Mouse (Mus musculus) intestine, embryonic 14.5 days (tissue): ENCODE measurements around the gene Tomm20l. TPM values are rescaled to one million over a fixed set of nuclear protein-coding genes. Genes with fewer than 3 reads are reported as not detected.

Experiments
- ATAC-seq: fragments of 200-750 bp; cut with Nextera tagmentation; replicated peaks from 2 replicates; pipeline ENCODE4 v1.8.0; 2017; ENCODE audit warnings: low read depth, moderate number of reproducible peaks, moderate TSS enrichment, moderate library complexity; ENCODE audit not compliant: low FRiP score, low TSS enrichment
- DNase-seq: peaks from one replicate; pipeline ENCODE4 v3.0.0-alpha.2; 2018; ENCODE audit warnings: low spot score
- H3K27ac ChIP-seq: fragments of 300-500 bp; sonication (generic); 2 replicates; pipeline ENCODE4 v1.5.1; 2014; ENCODE audit warnings: low read depth, mild to moderate bottlenecking, control low read depth
- H3K27me3 ChIP-seq: fragments of 300-500 bp; sonication (generic); replicated peaks from 2 replicates; pipeline ENCODE4 v1.6.1; 2014; ENCODE audit warnings: low read length, control low read depth; ENCODE audit not compliant: control insufficient read depth, insufficient read depth
- H3K36me3 ChIP-seq: fragments of 300-500 bp; sonication (generic); 2 replicates; pipeline ENCODE4 v1.6.1; 2014; ENCODE audit warnings: low read length, control low read depth; ENCODE audit not compliant: control insufficient read depth, insufficient read depth
- H3K4me1 ChIP-seq: fragments of 300-500 bp; sonication (generic); replicated peaks from 2 replicates; pipeline ENCODE4 v1.6.1; 2014; ENCODE audit warnings: low read length, control low read depth, mixed read lengths; ENCODE audit not compliant: control insufficient read depth, insufficient read depth
- H3K4me2 ChIP-seq: fragments of 300-500 bp; sonication (generic); 2 replicates; pipeline ENCODE4 v1.6.1; 2014; ENCODE audit warnings: low read length
- H3K4me3 ChIP-seq: fragments of 300-500 bp; sonication (generic); 2 replicates; pipeline ENCODE4 v1.5.1; 2014; ENCODE audit warnings: low read depth, low read length, control low read depth, mixed read lengths
- H3K9ac ChIP-seq: fragments of 300-500 bp; sonication (generic); 2 replicates; pipeline ENCODE4 v1.6.1; 2014; ENCODE audit warnings: mild to moderate bottlenecking, low read length
- H3K9me3 ChIP-seq: fragments of 300-500 bp; sonication (generic); 2 replicates; pipeline ENCODE4 v1.6.1; 2016; ENCODE audit warnings: low read length, control low read depth; ENCODE audit not compliant: control insufficient read depth
- WGBS: fragments of 180-500 bp; shearing (Covaris S2); extraction: QIAGEN DNeasy Blood & Tissue Kit; methylation state at CpG from one replicate; pipeline ENCODE4 v1.1.7; 2014; 5-methylcytosine and 5-hydroxymethylcytosine counted together
- polyA plus RNA-seq: library from polyadenylated mRNA; unstranded; fragments of >200 nt; fragmentation: Nextera tagmentation; extraction: Ambion mirVana; gene quantifications from 2 replicates; pipeline ENCODE4 v1.2.1, GENCODE M21; 2014

The Tomm20l gene
- polyA plus RNA-seq, 1 experiment from 2014 or later = not detected

GRCm38 (mm10) chr12:71113675-71114288 is 2.6 kb downstream of the Tomm20l start:
- H3K27ac ChIP-seq = no peak overlapping the region
- H3K27me3 ChIP-seq = no peaks in the 10 kb centered on the region
- no peak overlapping the region for H3K4me3 ChIP-seq
- no peaks in the 10 kb centered on the region for H3K4me1 ChIP-seq
- DNase-seq (no peak), ATAC-seq (no peak; the same call in 1 of the 2 replicates)
- H3K9me3 ChIP-seq = no peaks in the 10 kb centered on the region
- 25% methylated on average over 12 of the region's 12 CpGs for WGBS
- no peaks in the 10 kb centered on the region for H3K36me3 ChIP-seq
- no peak overlapping the region for H3K4me2 ChIP-seq
- no peak overlapping the region for H3K9ac ChIP-seq

DNA sequence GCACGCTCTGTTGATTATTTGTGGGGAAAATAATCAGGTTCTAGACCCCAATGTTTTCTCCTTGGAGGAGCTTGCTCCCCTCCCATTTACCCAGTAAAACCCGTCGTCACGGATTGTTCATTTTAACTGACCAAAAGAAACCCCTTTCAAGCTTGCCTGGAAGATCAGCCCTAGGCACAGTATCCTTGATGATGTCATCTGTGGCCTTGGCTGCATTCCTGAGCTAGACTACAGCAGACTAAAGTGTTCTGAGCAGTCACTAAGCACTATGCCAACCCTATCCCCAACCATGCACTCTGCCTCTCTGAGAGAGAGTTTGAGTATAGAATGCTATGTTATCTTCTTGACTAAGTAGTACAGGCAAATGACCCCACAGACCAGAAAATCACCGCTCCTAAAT is 5.2 kb downstream of the Tomm20l start:
- Histone ChIP-seq H3K4me3 (no peak overlapping the region), H3K27me3 (no peaks in the 10 kb centered on the region), H3K9me3 (no peaks in the 10 kb centered on the region), H3K4me1 (no peaks in the 10 kb centered on the region), H3K9ac (no peak overlapping the region), H3K4me2 (no peak overlapping the region), H3K27ac (no peak overlapping the region), H3K36me3 (no peaks in the 10 kb centered on the region)
- DNase-seq (no peak), ATAC-seq (no peak)
- 79% methylated on average over 5 of the region's 5 CpGs for WGBS

GRCm38 (mm10) chr12:71122731-71123130 is 11.5 kb downstream of the Tomm20l start:
- WGBS = 88% methylated on average over 10 of the region's 10 CpGs
- no peak overlapping the region for H3K4me3 ChIP-seq
- no peaks in the 10 kb centered on the region for H3K27me3 ChIP-seq
- DNase-seq (peak; percentile 37), ATAC-seq (no peak)
- no peaks in the 10 kb centered on the region for H3K4me1 ChIP-seq
- H3K36me3 ChIP-seq = peaks cover 44% of the 10 kb centered on the region
- H3K9ac ChIP-seq = no peak overlapping the region
- no peak overlapping the region for H3K4me2 ChIP-seq
- H3K9me3 ChIP-seq = no peaks in the 10 kb centered on the region
- H3K27ac ChIP-seq = no peak overlapping the region

DNA sequence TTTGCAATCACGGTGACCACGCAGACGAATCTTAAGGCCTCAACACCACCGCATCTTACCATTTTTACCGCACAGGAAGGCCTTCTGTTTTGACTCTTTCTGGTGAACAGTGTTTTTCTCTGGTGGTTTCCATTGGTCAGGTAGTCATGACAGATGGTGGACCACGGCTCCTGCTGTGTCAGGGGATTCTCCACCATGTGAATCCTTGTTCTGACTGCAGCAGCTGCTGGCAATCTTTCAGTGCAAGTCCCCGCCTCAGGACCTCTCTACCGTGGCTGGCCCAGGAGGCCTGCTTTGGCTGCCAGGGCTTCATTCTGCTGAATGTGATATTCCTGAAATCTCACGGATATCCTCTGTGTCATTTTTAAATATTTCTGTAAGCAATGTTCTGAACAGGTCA is 12.1 kb downstream of the Tomm20l start:
- Histone ChIP-seq H3K4me2 (no peak overlapping the region), H3K27ac (no peak overlapping the region), H3K27me3 (no peaks in the 10 kb centered on the region), H3K9ac (no peak overlapping the region), H3K4me1 (no peaks in the 10 kb centered on the region), H3K36me3 (peaks cover 49% of the 10 kb centered on the region), H3K4me3 (no peak overlapping the region), H3K9me3 (no peaks in the 10 kb centered on the region)
- WGBS = 92% methylated on average over 9 of the region's 9 CpGs
- DNase-seq = no peak
- no peak for ATAC-seq

DNA sequence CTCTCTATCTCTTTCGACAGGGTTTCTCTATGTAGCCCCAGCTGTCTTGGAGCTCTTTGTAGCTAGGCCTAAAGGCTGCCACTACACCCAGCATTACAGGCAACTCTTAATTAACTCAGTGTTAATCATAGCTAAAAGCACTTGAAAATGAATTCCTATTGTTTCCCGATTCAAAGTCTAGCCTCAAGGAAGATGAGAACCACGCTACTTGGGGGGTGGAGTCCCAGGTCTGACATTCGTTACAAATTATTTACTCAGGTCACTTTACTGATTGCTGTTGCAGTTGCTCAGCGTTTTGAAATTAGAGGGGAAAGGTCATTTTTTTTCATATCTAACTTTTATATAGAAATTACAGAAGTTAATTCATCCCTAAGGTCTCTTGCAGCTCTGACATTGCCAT is 24.4 kb downstream of the Tomm20l start:
- Histone ChIP-seq H3K9ac (peak overlapping the region; percentile 77), H3K9me3 (no peaks in the 10 kb centered on the region), H3K27me3 (no peaks in the 10 kb centered on the region), H3K4me2 (peak overlapping the region; percentile 79), H3K27ac (no peak overlapping the region), H3K4me3 (peak overlapping the region; percentile 93), H3K36me3 (peaks cover 34% of the 10 kb centered on the region), H3K4me1 (peaks cover 8% of the 10 kb centered on the region)
- DNase-seq (no peak), ATAC-seq (no peak)
- WGBS = 32% methylated on average over 5 of the region's 5 CpGs

GRCm38 (mm10) chr12:71136130-71136973 is 25.1 kb downstream of the Tomm20l start, which contains the start of the genes Timm9 and 2700049A03Rik:
Timm9 (minus strand) TSS chr12:71136684.
2700049A03Rik (plus strand) TSS chr12:71136848.
- DNase-seq = peak; percentile 89
- Histone ChIP-seq H3K4me1 (peaks cover 8% of the 10 kb centered on the region), H3K9me3 (no peaks in the 10 kb centered on the region), H3K4me2 (peak within 1 kb of the TSS; percentile 86), H3K27me3 (no peaks in the 10 kb centered on the region), H3K27ac (peak within 1 kb of the TSS; percentile 78), H3K9ac (peak within 1 kb of the TSS; percentile 77), H3K4me3 (peak within 1 kb of the TSS; percentile 93), H3K36me3 (peaks cover 38% of the 10 kb centered on the region)
- ATAC-seq = peak; percentile 94
- under 1% methylated on average over 52 of the region's 52 CpGs for WGBS

DNA sequence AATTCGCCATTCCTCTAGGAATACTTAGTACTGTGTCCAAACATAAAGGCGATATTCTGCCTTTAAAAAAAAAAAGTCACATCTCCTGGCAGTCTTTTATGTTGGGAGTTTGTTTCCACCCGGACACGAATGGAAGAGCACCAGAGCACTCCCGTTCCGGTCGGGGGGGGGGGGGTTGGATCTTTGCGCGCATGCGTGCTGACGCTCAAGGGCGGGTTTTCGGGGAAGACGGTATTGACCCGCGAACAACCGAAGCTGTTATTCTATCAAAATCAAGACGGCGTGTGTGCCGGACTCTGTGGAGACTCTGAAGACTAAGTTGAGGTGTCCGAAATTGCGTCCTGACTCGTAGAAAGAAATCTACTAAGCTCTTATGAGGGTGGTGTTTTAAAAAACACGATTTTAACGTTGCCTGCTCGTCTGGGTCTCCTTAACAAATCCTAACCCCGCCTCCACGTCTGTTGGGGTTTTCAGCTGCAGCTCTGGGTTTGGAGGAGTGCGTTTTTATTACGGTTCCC is 25.8 kb downstream of the Tomm20l start:
- no peaks in the 10 kb centered on the region for H3K27me3 ChIP-seq
- H3K4me3 ChIP-seq = peak overlapping the region; percentile 93
- peaks cover 8% of the 10 kb centered on the region for H3K4me1 ChIP-seq
- ATAC-seq = peak; percentile 91
- H3K9me3 ChIP-seq = no peaks in the 10 kb centered on the region
- H3K9ac ChIP-seq = peak overlapping the region; percentile 77
- H3K4me2 ChIP-seq = peak overlapping the region; percentile 86
- peak; percentile 96 for DNase-seq
- peak overlapping the region; percentile 78 for H3K27ac ChIP-seq
- WGBS = under 1% methylated on average over 30 of the region's 30 CpGs
- H3K36me3 ChIP-seq = peaks cover 38% of the 10 kb centered on the region

DNA sequence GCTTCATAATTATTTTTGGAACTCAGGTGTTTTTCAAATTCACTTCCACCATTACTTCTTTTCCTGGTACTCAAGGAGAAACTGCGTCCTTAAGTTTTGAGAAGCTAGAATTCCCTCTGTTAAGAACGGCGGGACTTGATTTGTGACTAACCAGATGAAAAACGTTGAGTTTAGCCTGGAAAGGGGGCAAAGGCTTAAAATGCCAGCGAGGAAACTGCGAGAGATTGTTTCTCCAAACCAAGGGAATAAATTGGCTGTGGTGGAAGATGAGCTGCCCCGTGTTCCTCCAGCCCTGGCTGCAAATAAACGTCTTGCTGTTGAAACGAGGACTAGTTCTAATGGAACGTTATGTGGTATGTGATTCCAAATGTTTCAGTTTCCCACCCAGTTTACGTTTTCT is 26.5 kb downstream of the Tomm20l start:
- H3K36me3 ChIP-seq = peaks cover 38% of the 10 kb centered on the region
- ATAC-seq (no peak), DNase-seq (no peak)
- no peaks in the 10 kb centered on the region for H3K27me3 ChIP-seq
- H3K9ac ChIP-seq = peak overlapping the region; percentile 77
- peak overlapping the region; percentile 86 for H3K4me2 ChIP-seq
- H3K9me3 ChIP-seq = no peaks in the 10 kb centered on the region
- peaks cover 8% of the 10 kb centered on the region for H3K4me1 ChIP-seq
- no peak overlapping the region for H3K27ac ChIP-seq
- WGBS = 5% methylated on average over 11 of the region's 11 CpGs
- peak overlapping the region; percentile 93 for H3K4me3 ChIP-seq
